Mouse (Mus musculus): ENCODE data around the gene Alx3. TPM values are rescaled to one million over a fixed set of nuclear protein-coding genes. Genes with fewer than 3 reads are reported as not detected.

Gene Alx3
- polyA plus RNA-seq, 1 experiment = 0.05 TPM

- no peak for TF ChIP-seq POLR2A (IDR thresholded peaks at IDR 0.05; ENCODE audit: control insufficient read depth, low read depth, low read length)
- TF ChIP-seq CTCF (IDR thresholded peaks at IDR 0.05; ENCODE audit: control insufficient read depth, insufficient read depth, insufficient replicate concordance, low read depth, low read length) = no peak
- H3K27ac ChIP-seq (ENCODE audit: control insufficient read depth, insufficient read depth, low read depth, low read length) = no peak overlapping the region
- no peaks in the 10 kb centered on the region; the same call in none of the 2 replicates for H3K36me3 ChIP-seq (ENCODE audit: control insufficient read depth, insufficient read depth, low read length)
- H3K4me1 ChIP-seq (ENCODE audit: control insufficient read depth, insufficient read depth, low read length) = peaks cover 1% of the 10 kb centered on the region
- no peak overlapping the region for H3K4me3 ChIP-seq (ENCODE audit: control insufficient read depth, low read depth, low read length)
- H3K27me3 ChIP-seq (ENCODE audit: control insufficient read depth, insufficient read depth, low read length) = no peaks in the 10 kb centered on the region
Observed at GRCm38 (mm10) chr3:107625536-107625935, 30.7 kb downstream of the Alx3 start.

- Histone ChIP-seq H3K4me3 (ENCODE audit: control insufficient read depth, low read depth, low read length) (no peak overlapping the region), H3K27me3 (ENCODE audit: control insufficient read depth, insufficient read depth, low read length) (no peaks in the 10 kb centered on the region), H3K36me3 (ENCODE audit: control insufficient read depth, insufficient read depth, low read length) (no peaks in the 10 kb centered on the region; the same call in none of the 2 replicates), H3K27ac (ENCODE audit: control insufficient read depth, insufficient read depth, low read depth, low read length) (no peak overlapping the region), H3K4me1 (ENCODE audit: control insufficient read depth, insufficient read depth, low read length) (peaks cover 3% of the 10 kb centered on the region)
- no peak for TF ChIP-seq CTCF (IDR thresholded peaks at IDR 0.05; ENCODE audit: control insufficient read depth, insufficient read depth, insufficient replicate concordance, low read depth, low read length)
- TF ChIP-seq POLR2A (IDR thresholded peaks at IDR 0.05; ENCODE audit: control insufficient read depth, low read depth, low read length) = no peak
Observed at GRCm38 (mm10) chr3:107626751-107627150, 31.9 kb downstream of the Alx3 start.

- Histone ChIP-seq H3K27me3 (ENCODE audit: control insufficient read depth, insufficient read depth, low read length) (no peaks in the 10 kb centered on the region), H3K4me3 (ENCODE audit: control insufficient read depth, low read depth, low read length) (no peak overlapping the region), H3K27ac (ENCODE audit: control insufficient read depth, insufficient read depth, low read depth, low read length) (no peak overlapping the region), H3K36me3 (ENCODE audit: control insufficient read depth, insufficient read depth, low read length) (no peaks in the 10 kb centered on the region; the same call in none of the 2 replicates), H3K4me1 (ENCODE audit: control insufficient read depth, insufficient read depth, low read length) (peaks cover 3% of the 10 kb centered on the region)
- TF ChIP-seq CTCF (IDR thresholded peaks at IDR 0.05; ENCODE audit: control insufficient read depth, insufficient read depth, insufficient replicate concordance, low read depth, low read length) (no peak), POLR2A (IDR thresholded peaks at IDR 0.05; ENCODE audit: control insufficient read depth, low read depth, low read length) (no peak)
Observed at GRCm38 (mm10) chr3:107627641-107628040, 32.8 kb downstream of the Alx3 start.

GRCm38 (mm10) chr3:107628551-107628950 is 33.7 kb downstream of the Alx3 start:
- H3K27me3 ChIP-seq (ENCODE audit: control insufficient read depth, insufficient read depth, low read length) = no peaks in the 10 kb centered on the region
- no peak for TF ChIP-seq CTCF (IDR thresholded peaks at IDR 0.05; ENCODE audit: control insufficient read depth, insufficient read depth, insufficient replicate concordance, low read depth, low read length)
- no peak for TF ChIP-seq POLR2A (IDR thresholded peaks at IDR 0.05; ENCODE audit: control insufficient read depth, low read depth, low read length)
- no peak overlapping the region for H3K27ac ChIP-seq (ENCODE audit: control insufficient read depth, insufficient read depth, low read depth, low read length)
- peaks cover 3% of the 10 kb centered on the region for H3K4me1 ChIP-seq (ENCODE audit: control insufficient read depth, insufficient read depth, low read length)
- H3K4me3 ChIP-seq (ENCODE audit: control insufficient read depth, low read depth, low read length) = no peak overlapping the region
- H3K36me3 ChIP-seq (ENCODE audit: control insufficient read depth, insufficient read depth, low read length) = no peaks in the 10 kb centered on the region; the same call in 1 of the 2 replicates

- Histone ChIP-seq H3K27me3 (ENCODE audit: control insufficient read depth, insufficient read depth, low read length) (no peaks in the 10 kb centered on the region), H3K4me3 (ENCODE audit: control insufficient read depth, low read depth, low read length) (no peak overlapping the region), H3K4me1 (ENCODE audit: control insufficient read depth, insufficient read depth, low read length) (peaks cover 3% of the 10 kb centered on the region), H3K36me3 (ENCODE audit: control insufficient read depth, insufficient read depth, low read length) (no peaks in the 10 kb centered on the region; the same call in 1 of the 2 replicates), H3K27ac (ENCODE audit: control insufficient read depth, insufficient read depth, low read depth, low read length) (no peak overlapping the region)
- no peak for TF ChIP-seq POLR2A (IDR thresholded peaks at IDR 0.05; ENCODE audit: control insufficient read depth, low read depth, low read length)
- TF ChIP-seq CTCF (IDR thresholded peaks at IDR 0.05; ENCODE audit: control insufficient read depth, insufficient read depth, insufficient replicate concordance, low read depth, low read length) = no peak
Observed at GRCm38 (mm10) chr3:107629411-107629810, 34.6 kb downstream of the Alx3 start.

GRCm38 (mm10) chr3:107630682-107631522 is 36.1 kb downstream of the Alx3 start, which contains the start of gene Gm10961:
Gene Gm10961 (plus strand): TSS chr3:107631322.
- TF ChIP-seq POLR2A (IDR thresholded peaks at IDR 0.05; ENCODE audit: control insufficient read depth, low read depth, low read length) (no peak), CTCF (IDR thresholded peaks at IDR 0.05; ENCODE audit: control insufficient read depth, insufficient read depth, insufficient replicate concordance, low read depth, low read length) (no peak)
- Histone ChIP-seq H3K36me3 (ENCODE audit: control insufficient read depth, insufficient read depth, low read length) (no peaks in the 10 kb centered on the region; the same call in 1 of the 2 replicates), H3K27ac (ENCODE audit: control insufficient read depth, insufficient read depth, low read depth, low read length) (peak within 1 kb of the TSS; percentile 76), H3K4me1 (ENCODE audit: control insufficient read depth, insufficient read depth, low read length) (peaks cover 3% of the 10 kb centered on the region), H3K4me3 (ENCODE audit: control insufficient read depth, low read depth, low read length) (peak within 1 kb of the TSS; percentile 86), H3K27me3 (ENCODE audit: control insufficient read depth, insufficient read depth, low read length) (no peaks in the 10 kb centered on the region)

- peaks cover 3% of the 10 kb centered on the region for H3K4me1 ChIP-seq (ENCODE audit: control insufficient read depth, insufficient read depth, low read length)
- no peaks in the 10 kb centered on the region; the same call in 1 of the 2 replicates for H3K36me3 ChIP-seq (ENCODE audit: control insufficient read depth, insufficient read depth, low read length)
- H3K27ac ChIP-seq (ENCODE audit: control insufficient read depth, insufficient read depth, low read depth, low read length) = peak within 1 kb of the TSS; percentile 76
- H3K27me3 ChIP-seq (ENCODE audit: control insufficient read depth, insufficient read depth, low read length) = no peaks in the 10 kb centered on the region
- H3K4me3 ChIP-seq (ENCODE audit: control insufficient read depth, low read depth, low read length) = peak within 1 kb of the TSS; percentile 86
- peak; percentile 83 for TF ChIP-seq POLR2A (IDR thresholded peaks at IDR 0.05; ENCODE audit: control insufficient read depth, low read depth, low read length)
- no peak for TF ChIP-seq CTCF (IDR thresholded peaks at IDR 0.05; ENCODE audit: control insufficient read depth, insufficient read depth, insufficient replicate concordance, low read depth, low read length)
Observed at GRCm38 (mm10) chr3:107631523-107631958, 36.7 kb downstream of the Alx3 start, which contains the start of gene Strip1. Gene Strip1 (minus strand): TSS chr3:107631694.
